Mouse (Mus musculus): ENCODE results near the gene Sirt1. TPM values are rescaled to one million over a fixed set of nuclear protein-coding genes. Genes with fewer than 3 reads are reported as not detected.
"Not testable (repeated sequence)": the region's sequence is repeated elsewhere in the genome, so short reads cannot be mapped to it uniquely, and the experiment has no call there.

The Sirt1 gene
- polyA plus RNA-seq, 1 experiment: 10.5 TPM

DNA sequence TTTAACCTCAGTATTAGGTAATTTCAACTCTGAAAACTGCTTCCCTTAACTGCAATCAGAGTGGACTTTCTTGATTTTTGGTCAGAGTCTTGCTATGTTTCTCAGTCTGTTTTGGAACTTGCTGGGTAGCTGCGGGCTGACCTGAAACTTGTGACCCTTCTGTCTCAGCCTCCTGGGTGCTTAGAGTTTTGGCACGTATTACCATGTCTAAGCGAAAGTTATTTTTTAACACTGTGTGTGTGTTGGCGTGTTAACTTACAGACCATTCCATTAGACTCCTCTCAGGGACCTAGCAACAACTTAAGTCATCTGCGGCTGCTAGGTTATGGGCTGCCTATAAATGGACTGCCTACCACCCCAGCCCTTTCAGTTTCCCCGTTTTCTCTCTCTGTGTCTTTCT, 14.1 kb downstream of the Sirt1 start:
- Histone ChIP-seq H3K4me3 (ENCODE audit: insufficient read depth, low read length) (no peak overlapping the region), H3K4me1 (ENCODE audit: control insufficient read depth, insufficient read depth, low read length) (no peaks in the 10 kb centered on the region), H3K27ac (ENCODE audit: insufficient read depth, low read length) (no peak overlapping the region)
- TF ChIP-seq POLR2A (IDR thresholded peaks at IDR 0.05; ENCODE audit: extremely low read depth, insufficient read depth, low read length): no peak
- TF ChIP-seq CTCF (IDR thresholded peaks at IDR 0.05; ENCODE audit: extremely low read depth, insufficient read depth, low read length): no peak

DNA sequence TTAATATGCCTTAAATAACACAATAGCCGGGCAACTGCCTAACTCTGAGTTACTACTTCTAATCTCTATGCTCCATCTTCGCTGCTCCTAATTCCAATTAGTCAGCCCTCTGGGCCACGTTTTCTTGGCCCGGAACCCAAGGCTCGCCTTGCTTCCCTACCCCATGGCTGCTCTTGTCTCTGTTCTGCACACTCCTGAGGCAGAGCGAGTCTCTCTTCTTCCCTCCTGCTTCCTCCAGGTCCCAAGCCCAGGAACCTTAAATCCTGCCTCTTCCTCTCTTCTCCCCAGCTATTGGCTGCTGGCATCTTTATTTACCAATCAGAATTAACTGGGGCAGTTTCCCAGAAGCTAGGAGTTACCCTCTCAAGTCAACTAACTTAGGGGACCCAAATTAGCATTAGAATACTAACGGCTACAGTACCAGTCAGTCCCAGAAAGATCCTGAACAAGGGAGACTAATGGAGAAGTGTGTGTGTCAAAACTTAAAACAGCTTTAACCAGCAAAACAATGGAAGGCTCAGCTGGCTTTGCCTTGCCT, 15.5 kb downstream of the Sirt1 start:
- TF ChIP-seq CTCF (IDR thresholded peaks at IDR 0.05; ENCODE audit: extremely low read depth, insufficient read depth, low read length): no peak
- H3K4me3 ChIP-seq (ENCODE audit: insufficient read depth, low read length): no peak overlapping the region
- H3K27ac ChIP-seq (ENCODE audit: insufficient read depth, low read length): no peak overlapping the region
- H3K4me1 ChIP-seq (ENCODE audit: control insufficient read depth, insufficient read depth, low read length): no peaks in the 10 kb centered on the region

DNA sequence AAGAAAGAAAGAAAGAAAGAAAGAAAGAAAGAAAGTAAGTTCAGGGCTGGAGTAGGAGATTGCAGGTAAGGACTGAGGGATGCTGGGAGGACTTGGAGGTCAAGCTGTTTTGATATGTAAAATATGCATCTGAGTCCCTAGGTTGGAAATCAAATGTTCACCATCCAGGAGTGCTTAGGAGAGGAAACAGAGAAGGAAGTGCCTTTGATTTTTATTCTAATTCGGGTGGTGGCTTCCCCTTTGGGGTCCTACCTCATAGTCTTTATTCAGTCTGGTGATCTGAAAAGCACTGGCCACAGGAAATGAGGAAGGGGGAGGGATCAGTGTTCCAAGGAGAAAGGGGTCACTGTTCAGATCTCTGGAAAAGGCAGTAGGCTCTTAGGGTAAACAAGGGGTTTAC, 21.0 kb downstream of the Sirt1 start:
- no peaks in the 10 kb centered on the region for H3K4me1 ChIP-seq (ENCODE audit: control insufficient read depth, insufficient read depth, low read length)
- H3K27ac ChIP-seq (ENCODE audit: insufficient read depth, low read length): no peak overlapping the region
- no peak overlapping the region for H3K4me3 ChIP-seq (ENCODE audit: insufficient read depth, low read length)
- TF ChIP-seq CTCF (IDR thresholded peaks at IDR 0.05; ENCODE audit: extremely low read depth, insufficient read depth, low read length) (no peak), POLR2A (IDR thresholded peaks at IDR 0.05; ENCODE audit: extremely low read depth, insufficient read depth, low read length) (no peak)

DNA sequence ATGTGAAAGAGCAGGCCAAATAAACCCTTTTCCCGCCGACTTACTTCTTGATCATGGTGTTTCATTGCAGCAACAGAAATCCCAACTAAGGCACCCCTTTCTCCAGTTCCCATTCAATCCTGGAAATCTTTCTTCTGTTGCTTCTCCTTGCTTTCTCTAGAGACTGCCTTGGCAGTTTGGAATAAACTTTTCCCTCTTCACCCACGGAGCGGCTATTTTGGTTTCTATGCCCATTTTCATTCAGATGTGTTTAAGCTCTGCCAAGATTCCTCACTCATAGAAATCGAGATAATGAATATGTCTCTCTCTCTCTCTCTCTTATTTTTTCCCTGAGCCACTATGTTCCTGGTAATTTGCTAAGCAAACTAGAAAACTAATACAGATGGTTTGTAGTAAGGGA, 29.4 kb downstream of the Sirt1 start:
- H3K4me1 ChIP-seq (ENCODE audit: control insufficient read depth, insufficient read depth, low read length): 0 out of 2 replicates have a peak, but pooled peaks cover 1% of the 10 kb centered on the region
- no peak overlapping the region for H3K27ac ChIP-seq (ENCODE audit: insufficient read depth, low read length)
- TF ChIP-seq POLR2A (IDR thresholded peaks at IDR 0.05; ENCODE audit: extremely low read depth, insufficient read depth, low read length) (no peak), CTCF (IDR thresholded peaks at IDR 0.05; ENCODE audit: extremely low read depth, insufficient read depth, low read length) (no peak)
- no peak overlapping the region for H3K4me3 ChIP-seq (ENCODE audit: insufficient read depth, low read length)

DNA sequence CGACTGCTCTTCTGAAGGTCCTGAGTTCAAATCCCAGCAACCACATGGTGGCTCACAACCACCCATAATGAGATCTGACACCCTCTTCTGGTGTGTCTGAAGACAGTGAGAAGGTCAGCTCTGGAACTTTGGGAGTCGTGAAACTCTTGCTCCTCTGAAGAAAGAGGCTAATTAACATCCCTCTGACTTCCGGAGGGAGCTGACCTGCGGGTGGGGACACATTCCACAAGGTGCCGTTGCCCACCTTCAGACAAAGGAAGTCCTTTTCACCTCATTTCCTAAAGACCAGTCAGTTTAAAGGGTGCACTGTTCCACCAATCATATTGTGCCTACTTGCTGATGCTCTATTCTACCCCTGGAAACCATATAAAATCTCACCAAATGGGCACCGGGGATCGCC, 30.4 kb downstream of the Sirt1 start:
- H3K4me1 ChIP-seq (ENCODE audit: control insufficient read depth, insufficient read depth, low read length); H3K27ac ChIP-seq (ENCODE audit: insufficient read depth, low read length); H3K4me3 ChIP-seq (ENCODE audit: insufficient read depth, low read length): not testable (repeated sequence)

DNA sequence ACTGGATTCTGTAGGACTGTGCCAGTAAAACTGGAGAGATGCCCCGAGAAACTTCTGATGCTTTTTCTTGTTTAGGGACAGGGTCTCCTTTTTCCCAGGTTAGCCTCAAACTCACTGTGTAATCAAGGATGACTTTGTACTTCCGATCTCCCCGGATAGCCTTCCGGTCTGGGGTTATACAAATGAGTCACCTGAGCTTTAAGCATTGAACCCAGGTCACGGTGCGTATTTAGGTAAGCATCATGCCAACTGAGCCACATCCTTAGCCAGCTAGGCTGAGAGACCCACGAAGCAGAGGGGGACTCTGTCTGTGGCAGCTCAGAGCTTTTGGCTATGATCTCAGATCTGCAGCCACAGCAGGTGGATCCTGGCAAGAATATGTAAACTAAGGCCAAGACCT, 30.8 kb downstream of the Sirt1 start:
- no peak for TF ChIP-seq POLR2A (IDR thresholded peaks at IDR 0.05; ENCODE audit: extremely low read depth, insufficient read depth, low read length)
- TF ChIP-seq CTCF (IDR thresholded peaks at IDR 0.05; ENCODE audit: extremely low read depth, insufficient read depth, low read length): no peak
- Histone ChIP-seq H3K4me3 (ENCODE audit: insufficient read depth, low read length) (no peak overlapping the region), H3K27ac (ENCODE audit: insufficient read depth, low read length) (no peak overlapping the region), H3K4me1 (ENCODE audit: control insufficient read depth, insufficient read depth, low read length) (0 out of 2 replicates have a peak, but pooled peaks cover 1% of the 10 kb centered on the region)

DNA sequence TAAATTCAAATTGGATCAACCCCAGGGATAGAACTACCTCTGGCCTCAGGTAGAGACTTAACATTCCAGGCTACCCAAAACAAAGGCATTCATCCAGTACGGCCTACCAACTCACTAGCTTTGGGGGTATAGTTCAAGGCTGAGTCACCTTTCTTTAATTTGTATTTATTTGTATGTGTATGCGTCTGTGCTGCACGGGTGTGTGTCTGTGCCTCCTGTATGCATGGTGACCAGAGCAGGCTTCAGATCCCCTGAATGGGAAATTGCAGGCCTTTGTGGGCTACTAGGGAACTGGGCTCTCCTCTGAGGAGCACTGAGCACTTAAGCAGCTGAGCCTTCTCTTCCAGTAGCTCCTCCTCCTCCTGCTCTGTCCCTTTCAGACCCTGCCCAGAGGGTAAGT, 33.2 kb downstream of the Sirt1 start:
- no peak overlapping the region for H3K27ac ChIP-seq (ENCODE audit: insufficient read depth, low read length)
- no peak for TF ChIP-seq CTCF (IDR thresholded peaks at IDR 0.05; ENCODE audit: extremely low read depth, insufficient read depth, low read length)
- TF ChIP-seq POLR2A (IDR thresholded peaks at IDR 0.05; ENCODE audit: extremely low read depth, insufficient read depth, low read length): no peak
- H3K4me3 ChIP-seq (ENCODE audit: insufficient read depth, low read length): no peak overlapping the region
- H3K4me1 ChIP-seq (ENCODE audit: control insufficient read depth, insufficient read depth, low read length): 0 out of 2 replicates have a peak, but pooled peaks cover 1% of the 10 kb centered on the region

DNA sequence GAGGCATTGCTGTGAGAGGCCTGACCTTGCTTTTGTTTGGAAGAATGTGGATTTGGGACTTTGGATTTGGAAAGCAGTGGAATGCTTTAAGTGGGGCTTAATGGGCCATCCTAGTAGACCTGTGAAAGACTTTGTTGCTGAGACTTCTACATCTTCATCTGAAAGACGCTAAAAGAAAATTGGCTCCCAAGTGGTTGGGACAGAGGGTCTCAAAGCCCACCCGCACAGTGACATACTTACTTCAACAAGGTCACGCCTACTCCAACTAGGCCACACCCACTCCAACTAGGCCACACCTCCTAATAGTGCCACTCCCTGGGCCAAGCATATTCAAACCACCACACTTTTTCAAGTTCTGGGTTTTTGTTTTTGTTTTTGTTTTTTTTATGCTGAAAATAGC, 36.8 kb downstream of the Sirt1 start:
- H3K4me3 ChIP-seq (ENCODE audit: insufficient read depth, low read length): no peak overlapping the region
- H3K27ac ChIP-seq (ENCODE audit: insufficient read depth, low read length): no peak overlapping the region
- no peak for TF ChIP-seq CTCF (IDR thresholded peaks at IDR 0.05; ENCODE audit: extremely low read depth, insufficient read depth, low read length)
- TF ChIP-seq POLR2A (IDR thresholded peaks at IDR 0.05; ENCODE audit: extremely low read depth, insufficient read depth, low read length): no peak
- H3K4me1 ChIP-seq (ENCODE audit: control insufficient read depth, insufficient read depth, low read length): no peaks in the 10 kb centered on the region

DNA sequence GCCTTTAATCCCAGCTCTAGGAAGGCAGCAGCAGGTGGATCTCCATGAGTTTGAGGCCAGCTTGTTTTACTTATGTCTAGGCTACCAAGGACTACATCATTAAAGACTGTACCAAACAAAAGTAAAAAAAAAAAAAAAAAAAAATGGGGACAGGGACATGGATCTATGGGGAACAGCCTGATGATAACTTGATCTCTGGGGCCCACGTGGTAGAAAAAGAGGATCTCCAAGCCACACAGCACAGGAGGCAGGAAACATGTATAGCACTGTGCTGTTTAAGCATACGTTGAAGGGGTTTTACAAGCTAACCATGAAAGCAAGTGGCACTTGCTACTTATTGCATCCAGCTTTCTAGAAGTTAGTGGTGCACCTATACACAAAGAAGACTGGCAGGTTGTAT, 40.2 kb downstream of the Sirt1 start:
- Histone ChIP-seq H3K27ac (ENCODE audit: insufficient read depth, low read length) (no peak overlapping the region), H3K4me3 (ENCODE audit: insufficient read depth, low read length) (no peak overlapping the region), H3K4me1 (ENCODE audit: control insufficient read depth, insufficient read depth, low read length) (peaks cover 5% of the 10 kb centered on the region; the same call in 1 of the 2 replicates)
- no peak for TF ChIP-seq CTCF (IDR thresholded peaks at IDR 0.05; ENCODE audit: extremely low read depth, insufficient read depth, low read length)
- TF ChIP-seq POLR2A (IDR thresholded peaks at IDR 0.05; ENCODE audit: extremely low read depth, insufficient read depth, low read length): no peak

DNA sequence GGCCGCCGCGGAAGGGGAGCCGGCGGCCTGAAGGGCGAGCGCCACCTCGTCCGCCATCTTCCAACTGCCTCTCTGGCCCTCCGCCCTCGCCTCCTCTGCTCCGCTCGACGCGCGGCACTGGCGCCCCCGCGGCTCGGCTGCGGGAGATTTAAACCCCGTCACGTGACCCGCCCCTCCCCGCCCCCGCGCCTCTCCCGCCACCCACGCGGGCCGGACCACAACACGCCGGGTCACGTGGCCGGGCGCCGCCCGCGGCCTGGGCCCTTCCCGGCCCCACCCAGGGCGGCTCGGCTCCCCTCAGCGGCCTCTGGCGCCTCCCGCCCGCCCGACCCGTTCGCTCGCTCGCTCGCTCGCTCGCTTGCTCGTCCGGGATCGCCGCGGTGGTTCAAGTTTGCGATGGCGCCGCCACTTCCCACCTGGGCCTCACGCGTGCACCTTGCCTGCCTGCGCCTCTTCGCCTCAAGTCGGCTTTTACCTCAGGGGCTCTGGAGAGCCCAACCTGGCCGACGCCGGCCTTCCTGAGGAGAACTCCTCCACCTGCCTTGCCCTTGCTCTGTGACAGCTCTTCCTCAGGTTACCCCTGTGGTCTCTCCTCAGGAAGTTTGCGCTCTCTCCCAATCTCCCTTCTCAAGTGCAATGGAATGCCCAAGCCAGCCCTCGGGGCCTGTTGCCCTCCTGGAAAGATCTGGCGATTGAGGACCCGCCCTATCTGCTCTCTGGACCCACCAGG, 42.4 kb downstream of the Sirt1 start:
- peak overlapping the region; percentile 97 for H3K27ac ChIP-seq (ENCODE audit: insufficient read depth, low read length)
- peak overlapping the region; percentile 68 for H3K4me3 ChIP-seq (ENCODE audit: insufficient read depth, low read length)
- H3K4me1 ChIP-seq (ENCODE audit: control insufficient read depth, insufficient read depth, low read length): peaks cover 5% of the 10 kb centered on the region; the same call in 1 of the 2 replicates
- TF ChIP-seq CTCF (IDR thresholded peaks at IDR 0.05; ENCODE audit: extremely low read depth, insufficient read depth, low read length) (no peak), POLR2A (IDR thresholded peaks at IDR 0.05; ENCODE audit: extremely low read depth, insufficient read depth, low read length) (peak; percentile 83; the same call in 1 of the 2 replicates)

All from cortical plate, adult 2 months (tissue).